ENCODE assay signal across 8 mouse cellular contexts in the genomic region with DNA sequence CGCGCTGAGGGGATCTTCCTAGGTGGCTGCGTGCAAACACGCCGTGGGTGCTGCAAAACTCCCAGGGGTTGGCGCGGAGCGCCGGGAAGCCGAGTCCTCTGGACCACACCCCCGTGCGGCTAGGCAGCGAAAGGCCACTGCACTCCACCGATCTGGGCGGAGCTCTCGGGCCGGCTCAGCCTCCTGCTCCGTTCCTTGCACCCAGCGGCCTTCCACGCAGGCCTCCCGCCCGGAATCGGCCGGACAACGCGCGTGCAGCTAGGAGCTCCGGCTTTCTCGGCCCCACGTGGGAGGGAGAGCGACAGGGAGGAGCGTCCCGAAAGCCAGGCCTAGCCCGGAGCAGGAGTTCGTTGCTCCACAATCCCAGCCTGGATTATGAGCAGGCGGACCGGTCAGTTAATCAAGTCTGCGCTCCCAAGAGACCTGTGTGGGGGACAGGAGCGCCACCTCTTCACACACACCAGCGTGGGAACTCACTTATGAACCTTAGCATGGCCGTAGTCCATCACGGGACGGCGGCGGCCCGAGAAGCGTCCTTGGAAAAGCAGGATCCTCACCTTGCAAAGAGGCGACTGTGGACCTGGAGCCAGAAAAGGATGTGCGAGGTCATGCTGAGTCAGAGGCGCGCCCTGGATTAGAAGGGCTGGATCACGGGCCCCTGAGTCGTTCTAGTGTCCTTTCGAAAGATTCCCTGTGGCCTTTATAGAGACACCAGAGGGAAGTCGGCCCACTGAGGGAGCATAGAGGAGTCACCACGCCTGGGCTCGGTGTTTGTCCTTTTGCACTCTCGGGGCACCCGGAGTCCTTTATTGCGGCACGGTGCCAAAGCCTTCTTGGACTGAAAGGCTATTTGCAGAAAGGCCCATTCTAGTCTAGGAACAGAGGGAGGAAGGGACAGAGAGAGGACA. TPM values are rescaled to one million over a fixed set of nuclear protein-coding genes. Genes with fewer than 3 reads are reported as not detected.
DNase-seq lines count a peak whose midpoint lies in the region; ATAC-seq lines count a peak whose summit lies in the region.

A gene (minus strand): TSS at position 47 of the 908 bp plus-strand sequence.

- H3K4me2 ChIP-seq in intestine, embryonic 16.5 days (ENCODE audit: low read depth, low read length), result peak within 1 kb of the TSS; percentile 99

- no peaks in the 10 kb centered on the region for H3K36me3 ChIP-seq in intestine, embryonic 16.5 days (ENCODE audit: control insufficient read depth, insufficient read depth, low read length)
- H3K36me3 ChIP-seq in midbrain, embryonic 10.5 days, result no peaks in the 10 kb centered on the region

- H3K27ac ChIP-seq in intestine, embryonic 16.5 days (ENCODE audit: low read length), result no peak within 1 kb of the TSS
- peak within 1 kb of the TSS; percentile 85 for H3K27ac ChIP-seq in midbrain, embryonic 10.5 days (replicated peaks)

- WGBS in intestine, embryonic 16.5 days, result 5% methylated on average over 61 of the region's 61 CpGs
- WGBS in midbrain, embryonic 10.5 days, result 3% methylated on average over 61 of the region's 61 CpGs

- peaks cover 7% of the 10 kb centered on the region; the same call in 1 of the 2 replicates for H3K27me3 ChIP-seq in intestine, embryonic 16.5 days (replicated peaks; ENCODE audit: control insufficient read depth, insufficient read depth, low read length)
- H3K27me3 ChIP-seq in midbrain, embryonic 10.5 days (ENCODE audit: low read depth, poor library complexity, severe bottlenecking), result peaks cover 58% of the 10 kb centered on the region

- H3K9me3 ChIP-seq in intestine, embryonic 16.5 days (ENCODE audit: control insufficient read depth, low read length), result no peaks in the 10 kb centered on the region
- no peaks in the 10 kb centered on the region for H3K9me3 ChIP-seq in midbrain, embryonic 10.5 days (replicated peaks)

- intact Hi-C loops in left cerebral cortex, postnatal 4 days (cut with DNase I), result no loop called here

- peak; percentile 91 for ATAC-seq in intestine, embryonic 16.5 days
- ATAC-seq in inflammation-experienced regulatory T-cells, adult 6 months, result no peak

- peak; percentile 88 for DNase-seq in adrenal gland, postnatal 25 days
- peak; percentile 73 for DNase-seq in embryo, embryonic 9.5 days (ENCODE audit: extremely low spot score)
- DNase-seq in gastrocnemius, postnatal 4 days (ENCODE audit: low spot score in 2 of 2), result peak; percentile 63 to 77
- DNase-seq in left cerebral cortex, postnatal 4 days, result peak; percentile 62
- DNase-seq in midbrain, embryonic 10.5 days (ENCODE audit: low spot score), result peak; percentile 79
- peak; percentile 72 for DNase-seq in right cerebral cortex, postnatal 25 days

- peak within 1 kb of the TSS; percentile 61 for H3K4me3 ChIP-seq in intestine, embryonic 16.5 days (ENCODE audit: low read length)
- H3K4me3 ChIP-seq in midbrain, embryonic 10.5 days, result peak within 1 kb of the TSS; percentile 69

- H3K9ac ChIP-seq in intestine, embryonic 16.5 days (ENCODE audit: low read depth, low read length), result peak within 1 kb of the TSS; percentile 77

- H3K4me1 ChIP-seq in intestine, embryonic 16.5 days (ENCODE audit: control insufficient read depth, insufficient read depth, low read length), result 0 out of 2 replicates have a peak, but pooled peaks cover 4% of the 10 kb centered on the region
- H3K4me1 ChIP-seq in midbrain, embryonic 10.5 days, result peaks cover 18% of the 10 kb centered on the region

RNA-seq across cellular contexts. Expression of the gene that starts here (rescaled TPM):
- 8.0 and 8.5 TPM in 2 replicates for total RNA-seq in adrenal gland, postnatal 25 days (2021)
- total RNA-seq in gastrocnemius, postnatal 4 days (2021), result 1 to 10 TPM in 1 of 2 experiments, under 1 TPM in 1; 0.83 to 1.1 TPM
- 0.87 and 1.4 TPM in 2 replicates for polyA plus RNA-seq in intestine, embryonic 16.5 days (2015; fragmentation: Nextera tagmentation; extraction: Ambion mirVana)
- total RNA-seq in left cerebral cortex, postnatal 4 days (2021), result 1 to 10 TPM; 4.0 to 4.7 TPM
- 1.2 and 1.3 TPM in 2 replicates for polyA plus RNA-seq in midbrain, embryonic 10.5 days (2016; fragmentation: Nextera tagmentation; extraction: Ambion mirVana)
- 1 to 10 TPM in 1 of 3 experiments, not detected in 2; 1.1 TPM for polyA plus RNA-seq in inflammation-experienced regulatory T-cells, adult 6 months (2017; shearing (Covaris generic))
